Mouse (Mus musculus) liver, embryonic 15.5 days (tissue): ENCODE data around the gene Asap3. TPM values are rescaled to one million over a fixed set of nuclear protein-coding genes. Genes with fewer than 3 reads are reported as not detected.

Experiments
- ATAC-seq: fragments of 200-750 bp; cut with Nextera tagmentation; 2 replicates; pipeline ENCODE4 v1.8.0; 2017; ENCODE audit warnings: moderate number of reproducible peaks, mild to moderate bottlenecking, moderate library complexity; ENCODE audit not compliant: insufficient read depth
- H3K27ac ChIP-seq: fragments of 300-500 bp; sonication (generic); replicated peaks from 2 replicates; pipeline ENCODE4 v1.5.1; 2015; ENCODE audit warnings: mild to moderate bottlenecking, inconsistent platforms
- H3K27me3 ChIP-seq: fragments of 300-500 bp; sonication (generic); 2 replicates; pipeline ENCODE4 v1.6.1; 2015; ENCODE audit warnings: mild to moderate bottlenecking, inconsistent platforms
- H3K36me3 ChIP-seq: fragments of 300-500 bp; sonication (generic); replicated peaks from 2 replicates; pipeline ENCODE4 v1.6.1; 2015; ENCODE audit warnings: moderate library complexity, mild to moderate bottlenecking, inconsistent platforms
- H3K4me1 ChIP-seq: fragments of 300-500 bp; sonication (generic); replicated peaks from 2 replicates; pipeline ENCODE4 v1.6.1; 2015; ENCODE audit warnings: inconsistent platforms
- H3K4me2 ChIP-seq: fragments of 300-500 bp; sonication (generic); 2 replicates; pipeline ENCODE4 v1.6.1; 2015; ENCODE audit warnings: moderate library complexity, mild to moderate bottlenecking, inconsistent platforms
- H3K4me3 ChIP-seq: fragments of 300-500 bp; sonication (generic); replicated peaks from 2 replicates; pipeline ENCODE4 v1.5.1; 2015; ENCODE audit warnings: mild to moderate bottlenecking, inconsistent platforms
- H3K9ac ChIP-seq: fragments of 300-500 bp; sonication (generic); 2 replicates; pipeline ENCODE4 v1.6.1; 2015; ENCODE audit warnings: moderate library complexity, mild to moderate bottlenecking, inconsistent platforms
- H3K9me3 ChIP-seq: fragments of 300-500 bp; sonication (generic); replicated peaks from 2 replicates; pipeline ENCODE4 v1.6.1; 2016; ENCODE audit warnings: inconsistent platforms
- WGBS: fragments of 180-500 bp; shearing (Covaris S2); methylation state at CpG from one replicate; pipeline ENCODE4 v1.1.7; 2015; ENCODE audit warnings: mixed read lengths; ENCODE audit not compliant: insufficient replicate concordance; 5-methylcytosine and 5-hydroxymethylcytosine counted together
- polyA plus RNA-seq: library from polyadenylated mRNA; unstranded; fragments of >200 nt; fragmentation: Nextera tagmentation; extraction: Ambion mirVana; gene quantifications from 2 replicates; pipeline ENCODE4 v1.2.1, GENCODE M21; 2015

The Asap3 gene
- polyA plus RNA-seq, 1 experiment from 2014 or later: 2.5 TPM

GRCm38 (mm10) chr4:136173210-136173715 lies 32.9 kb upstream of the Asap3 start:
- Histone ChIP-seq H3K9ac (peak overlapping the region; percentile 98), H3K9me3 (no peaks in the 10 kb centered on the region), H3K27me3 (no peaks in the 10 kb centered on the region), H3K36me3 (peaks cover 35% of the 10 kb centered on the region), H3K4me2 (peak overlapping the region; percentile 85), H3K4me3 (peak overlapping the region; percentile 93), H3K4me1 (peaks cover 67% of the 10 kb centered on the region), H3K27ac (peak overlapping the region; percentile 99)
- ATAC-seq: no peak
- 1% methylated on average over 14 of the region's 14 CpGs for WGBS

- H3K27ac ChIP-seq: peak overlapping the region; percentile 99
- peak overlapping the region; percentile 93 for H3K4me3 ChIP-seq
- peaks cover 47% of the 10 kb centered on the region for H3K36me3 ChIP-seq
- ATAC-seq: peak; percentile 79
- no peaks in the 10 kb centered on the region for H3K27me3 ChIP-seq
- peak overlapping the region; percentile 85 for H3K4me2 ChIP-seq
- 30% methylated on average over 13 of the region's 13 CpGs for WGBS
- peak overlapping the region; percentile 98 for H3K9ac ChIP-seq
- H3K4me1 ChIP-seq: peaks cover 79% of the 10 kb centered on the region
- H3K9me3 ChIP-seq: no peaks in the 10 kb centered on the region
These were observed 31.7 kb upstream of the Asap3 start for GRCm38 (mm10) chr4:136174216-136175193.

GRCm38 (mm10) chr4:136176022-136176552 lies 30.1 kb upstream of the Asap3 start:
- H3K4me3 ChIP-seq: peak overlapping the region; percentile 93
- 77% methylated on average over 10 of the region's 10 CpGs for WGBS
- H3K4me1 ChIP-seq: peaks cover 85% of the 10 kb centered on the region
- H3K4me2 ChIP-seq: peak overlapping the region; percentile 85
- no peaks in the 10 kb centered on the region for H3K27me3 ChIP-seq
- no peak for ATAC-seq
- no peaks in the 10 kb centered on the region for H3K9me3 ChIP-seq
- peaks cover 63% of the 10 kb centered on the region for H3K36me3 ChIP-seq
- peak overlapping the region; percentile 99 for H3K27ac ChIP-seq
- H3K9ac ChIP-seq: peak overlapping the region; percentile 98

- peak overlapping the region; percentile 93 for H3K4me3 ChIP-seq
- peak overlapping the region; percentile 98 for H3K9ac ChIP-seq
- peak overlapping the region; percentile 99 for H3K27ac ChIP-seq
- ATAC-seq: no peak
- H3K4me2 ChIP-seq: peak overlapping the region; percentile 85
- 16% methylated on average over 8 of the region's 8 CpGs for WGBS
- H3K36me3 ChIP-seq: peaks cover 74% of the 10 kb centered on the region
- H3K4me1 ChIP-seq: peaks cover 89% of the 10 kb centered on the region
- H3K27me3 ChIP-seq: no peaks in the 10 kb centered on the region
- H3K9me3 ChIP-seq: no peaks in the 10 kb centered on the region
These were observed 28.9 kb upstream of the Asap3 start for GRCm38 (mm10) chr4:136177244-136177611.

GRCm38 (mm10) chr4:136177612-136178474 lies 28.3 kb upstream of the Asap3 start:
- Histone ChIP-seq H3K27ac (peak overlapping the region; percentile 99), H3K9me3 (no peaks in the 10 kb centered on the region), H3K4me3 (peak overlapping the region; percentile 93), H3K4me2 (peak overlapping the region; percentile 85), H3K4me1 (peaks cover 95% of the 10 kb centered on the region), H3K9ac (peak overlapping the region; percentile 98), H3K27me3 (no peaks in the 10 kb centered on the region), H3K36me3 (peaks cover 80% of the 10 kb centered on the region)
- 11% methylated on average over 11 of the region's 11 CpGs for WGBS
- ATAC-seq: peak; percentile 82

- peaks cover 96% of the 10 kb centered on the region for H3K4me1 ChIP-seq
- peak overlapping the region; percentile 99 for H3K27ac ChIP-seq
- peak overlapping the region; percentile 93 for H3K4me3 ChIP-seq
- WGBS: 22% methylated on average over 12 of the region's 12 CpGs
- H3K9ac ChIP-seq: peak overlapping the region; percentile 98
- H3K4me2 ChIP-seq: peak overlapping the region; percentile 85
- ATAC-seq: no peak
- H3K27me3 ChIP-seq: no peaks in the 10 kb centered on the region
- no peaks in the 10 kb centered on the region for H3K9me3 ChIP-seq
- peaks cover 87% of the 10 kb centered on the region for H3K36me3 ChIP-seq
These were observed 27.7 kb upstream of the Asap3 start for GRCm38 (mm10) chr4:136178475-136178921.

GRCm38 (mm10) chr4:136179456-136179855 lies 26.7 kb upstream of the Asap3 start:
- Histone ChIP-seq H3K36me3 (peaks cover 90% of the 10 kb centered on the region), H3K4me1 (peaks cover 97% of the 10 kb centered on the region), H3K9ac (peak overlapping the region; percentile 98), H3K4me2 (peak overlapping the region; percentile 85), H3K27ac (peak overlapping the region; percentile 99), H3K4me3 (peak overlapping the region; percentile 93), H3K27me3 (no peaks in the 10 kb centered on the region), H3K9me3 (no peaks in the 10 kb centered on the region)
- 61% methylated on average over 7 of the region's 7 CpGs for WGBS
- ATAC-seq: no peak

- peak overlapping the region; percentile 99 for H3K27ac ChIP-seq
- H3K4me2 ChIP-seq: peak overlapping the region; percentile 85
- no peaks in the 10 kb centered on the region for H3K9me3 ChIP-seq
- H3K27me3 ChIP-seq: no peaks in the 10 kb centered on the region
- 8% methylated on average over 15 of the region's 15 CpGs for WGBS
- peaks cover 91% of the 10 kb centered on the region for H3K36me3 ChIP-seq
- H3K9ac ChIP-seq: peak overlapping the region; percentile 98
- peak overlapping the region; percentile 93 for H3K4me3 ChIP-seq
- ATAC-seq: peak; percentile 27
- H3K4me1 ChIP-seq: peaks cover 96% of the 10 kb centered on the region
These were observed 26.2 kb upstream of the Asap3 start for GRCm38 (mm10) chr4:136179998-136180397.

GRCm38 (mm10) chr4:136180408-136181330 lies 25.5 kb upstream of the Asap3 start:
- 36% methylated on average over 23 of the region's 23 CpGs for WGBS
- H3K4me1 ChIP-seq: peaks cover 96% of the 10 kb centered on the region
- H3K9ac ChIP-seq: peak overlapping the region; percentile 98
- H3K27ac ChIP-seq: peak overlapping the region; percentile 99
- H3K27me3 ChIP-seq: no peaks in the 10 kb centered on the region
- H3K9me3 ChIP-seq: no peaks in the 10 kb centered on the region
- H3K36me3 ChIP-seq: peaks cover 91% of the 10 kb centered on the region
- ATAC-seq: peak; percentile 62
- H3K4me2 ChIP-seq: peak overlapping the region; percentile 85
- H3K4me3 ChIP-seq: peak overlapping the region; percentile 93

- Histone ChIP-seq H3K36me3 (peaks cover 91% of the 10 kb centered on the region), H3K4me2 (peak overlapping the region; percentile 85), H3K4me3 (peak overlapping the region; percentile 93), H3K27me3 (no peaks in the 10 kb centered on the region), H3K9me3 (no peaks in the 10 kb centered on the region), H3K9ac (peak overlapping the region; percentile 35), H3K4me1 (peaks cover 96% of the 10 kb centered on the region), H3K27ac (peak overlapping the region; percentile 99)
- 29% methylated on average over 12 of the region's 12 CpGs for WGBS
- no peak for ATAC-seq
These were observed 24.8 kb upstream of the Asap3 start for GRCm38 (mm10) chr4:136181367-136181766.
